Mouse (Mus musculus): ENCODE results near the gene Bcas3.

Gene Bcas3

GRCm38 (mm10) chr11:85737893-85738292 is 384.9 kb downstream of the Bcas3 start:
- no peak for DNase-seq (ENCODE audit: extremely low read depth, low read depth)

- no peak for DNase-seq (ENCODE audit: extremely low read depth, low read depth)
Measured at GRCm38 (mm10) chr11:85738585-85738984, 385.6 kb downstream of the Bcas3 start.

DNA sequence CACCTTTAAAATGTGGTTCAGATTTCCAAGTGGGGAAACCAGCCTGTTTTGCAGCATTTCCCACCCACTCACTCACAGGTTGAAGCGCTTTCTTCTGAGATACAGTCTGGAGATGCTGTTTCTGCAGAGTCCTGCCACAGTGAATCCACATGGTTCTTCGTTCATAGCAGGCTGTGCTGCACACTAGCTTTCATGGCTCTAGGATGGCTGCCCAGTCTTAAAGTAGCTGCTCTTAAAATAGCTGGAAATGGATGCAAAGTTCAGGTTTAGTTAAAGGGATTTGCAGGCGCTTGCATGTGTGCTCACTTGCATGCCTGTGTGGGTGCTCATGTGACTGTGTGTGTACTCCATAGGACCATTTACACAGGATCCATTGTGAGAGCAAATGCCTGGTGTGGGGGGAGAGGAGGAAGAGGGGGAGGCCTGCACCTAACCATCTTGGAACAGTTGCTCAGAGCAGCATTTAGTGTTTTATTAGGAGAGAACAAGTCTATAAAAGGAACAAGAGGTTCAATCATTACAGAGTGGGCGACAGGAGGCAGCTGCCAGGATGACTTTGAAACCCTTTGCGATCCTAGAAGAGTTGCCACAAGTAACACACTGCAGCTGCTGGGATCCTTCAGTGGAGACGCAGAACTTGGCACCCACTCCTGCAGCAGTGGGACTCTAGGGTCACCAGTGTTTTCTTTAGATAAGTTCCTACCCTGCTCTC is 386.5 kb downstream of the Bcas3 start:
- DNase-seq (ENCODE audit: extremely low read depth, low read depth) = no peak

DNA sequence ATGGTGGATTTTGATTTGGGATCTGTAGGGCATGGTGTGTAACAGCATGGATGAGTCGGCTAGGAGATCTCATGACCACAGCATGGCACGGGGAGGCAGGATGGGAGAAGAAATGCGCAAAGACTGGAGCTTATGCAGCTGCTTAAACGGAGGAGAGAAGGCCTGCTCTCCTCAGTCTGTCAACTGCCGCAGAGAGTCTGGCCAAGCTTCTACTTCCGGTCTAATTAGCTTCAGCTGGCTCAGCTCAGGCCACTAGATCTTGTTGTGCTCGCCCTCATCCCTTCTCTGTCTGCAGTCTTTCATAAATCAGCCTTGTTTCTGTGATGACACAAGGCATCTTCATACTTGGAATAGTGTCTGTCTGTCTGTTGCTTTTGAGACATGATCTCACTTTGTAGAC is 393.4 kb downstream of the Bcas3 start:
- no peak for DNase-seq (ENCODE audit: extremely low read depth, low read depth)

DNA sequence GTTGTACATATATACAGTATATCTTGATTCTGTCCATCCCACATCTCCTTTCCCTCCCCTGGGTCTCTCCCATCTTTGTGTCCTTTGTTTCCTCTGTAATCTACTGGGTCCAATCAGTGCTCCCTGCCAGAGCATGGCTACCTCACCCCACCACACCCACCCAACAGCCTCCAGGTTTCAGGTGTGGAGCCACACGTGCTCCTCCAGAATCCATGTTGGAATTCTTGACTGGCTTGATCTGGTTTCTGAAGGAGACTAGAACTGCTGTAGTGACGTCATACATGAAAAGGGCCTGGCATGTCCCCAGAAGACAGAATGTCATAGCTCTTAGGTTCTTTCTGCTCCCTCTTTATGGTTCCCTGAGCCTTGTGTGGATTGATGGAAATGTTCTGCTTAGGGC is 395.9 kb downstream of the Bcas3 start:
- no peak for DNase-seq (ENCODE audit: extremely low read depth, low read depth)

- DNase-seq (ENCODE audit: extremely low read depth, low read depth) = no peak
Measured at GRCm38 (mm10) chr11:85751171-85751570, 398.2 kb downstream of the Bcas3 start.

- no peak for DNase-seq (ENCODE audit: extremely low read depth, low read depth)
Measured at GRCm38 (mm10) chr11:85754631-85755502, 401.9 kb downstream of the Bcas3 start.

GRCm38 (mm10) chr11:85755503-85756044 is 402.6 kb downstream of the Bcas3 start:
- no peak for DNase-seq (ENCODE audit: extremely low read depth, low read depth)

DNA sequence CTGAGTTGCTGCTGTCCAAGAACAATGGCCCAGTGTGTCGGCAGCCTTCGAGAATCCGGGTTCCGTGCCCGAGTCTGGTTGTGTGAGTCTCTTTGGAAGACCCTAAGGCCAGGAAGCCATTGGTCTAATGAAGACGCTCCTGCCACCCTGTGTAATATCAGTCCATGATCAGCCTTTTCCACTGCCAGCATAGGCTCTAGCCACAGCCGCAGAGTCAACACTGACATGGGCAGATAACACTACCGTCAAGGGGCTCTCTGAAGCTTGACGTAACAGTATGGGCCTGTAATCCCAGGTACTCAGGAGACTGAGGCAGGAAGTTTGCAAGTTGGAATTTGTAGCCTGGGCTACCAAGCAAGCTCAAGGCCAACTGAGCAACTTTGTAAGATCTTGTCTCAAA is 405.9 kb downstream of the Bcas3 start:
- no peak for DNase-seq (ENCODE audit: extremely low read depth, low read depth)

DNA sequence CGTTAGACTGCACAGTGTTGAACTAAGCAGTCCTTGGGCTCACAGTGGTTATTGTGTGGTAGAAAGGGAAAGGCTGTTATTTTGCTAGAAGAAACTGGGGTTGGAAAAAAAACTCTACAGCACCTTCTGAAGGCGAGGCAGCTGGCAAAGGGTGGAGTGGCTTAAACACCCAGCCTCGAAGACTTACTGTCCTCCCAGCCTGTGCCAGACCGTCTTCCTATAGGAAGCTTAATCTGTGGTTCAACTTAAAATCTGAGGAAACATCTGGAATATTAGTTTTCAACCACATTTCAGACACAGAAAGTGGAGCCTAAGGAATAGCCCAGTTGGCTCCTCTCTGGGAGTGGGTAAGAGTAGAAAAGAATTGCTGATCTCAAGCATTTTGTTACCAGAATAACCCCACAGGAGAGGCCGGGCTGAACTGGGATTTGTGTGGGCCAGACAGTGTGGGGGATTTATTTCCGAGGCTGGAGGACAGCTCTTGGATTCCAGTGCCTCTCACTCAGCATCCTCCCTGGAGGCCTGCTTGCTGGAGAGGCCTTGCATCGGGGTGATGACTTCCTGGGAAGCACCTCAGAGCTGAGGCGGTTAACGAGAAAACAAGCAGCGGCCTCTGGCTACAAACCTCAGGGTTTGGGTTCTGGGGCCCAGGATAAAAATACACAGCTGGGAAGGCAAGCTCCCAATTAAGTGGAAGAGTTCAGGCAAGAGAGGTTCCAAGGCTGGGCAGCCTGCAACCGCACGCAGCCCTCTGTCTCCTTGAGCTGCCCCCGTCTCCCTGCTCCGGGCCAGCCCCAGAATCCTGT is 406.9 kb downstream of the Bcas3 start:
- no peak for DNase-seq (ENCODE audit: extremely low read depth, low read depth)

DNA sequence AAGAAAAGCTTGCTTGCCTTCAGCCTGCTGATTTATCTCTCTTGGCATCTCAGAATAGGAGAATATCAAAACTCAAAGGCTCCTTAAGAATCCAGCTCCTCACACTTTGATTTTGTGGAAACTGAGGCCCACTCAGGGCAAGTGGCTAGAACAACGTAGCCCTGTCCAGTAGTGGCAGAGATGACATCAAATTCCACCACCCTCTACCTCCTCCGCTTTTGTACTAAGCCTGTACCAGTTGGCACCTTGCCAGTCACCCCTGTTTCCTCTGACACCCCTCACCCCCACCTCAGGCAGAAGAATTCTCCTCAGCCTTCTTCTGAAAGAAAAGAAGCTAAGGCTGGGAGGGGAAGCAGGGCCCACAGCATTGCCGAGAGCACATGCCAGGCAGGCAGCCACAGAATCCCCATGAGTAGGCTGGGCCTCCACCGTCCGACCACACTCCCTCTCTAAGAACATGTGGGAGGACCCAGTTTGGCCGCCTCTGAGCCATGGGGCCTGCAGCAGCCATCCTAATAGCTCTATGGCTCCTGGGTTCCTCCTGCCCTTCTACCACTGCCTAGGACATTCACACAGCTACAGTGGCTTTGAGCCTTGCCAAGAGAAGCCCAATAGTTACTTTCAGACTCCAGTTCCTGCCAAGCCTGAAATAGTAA is 407.6 kb downstream of the Bcas3 start:
- no peak for DNase-seq (ENCODE audit: extremely low read depth, low read depth)

DNA sequence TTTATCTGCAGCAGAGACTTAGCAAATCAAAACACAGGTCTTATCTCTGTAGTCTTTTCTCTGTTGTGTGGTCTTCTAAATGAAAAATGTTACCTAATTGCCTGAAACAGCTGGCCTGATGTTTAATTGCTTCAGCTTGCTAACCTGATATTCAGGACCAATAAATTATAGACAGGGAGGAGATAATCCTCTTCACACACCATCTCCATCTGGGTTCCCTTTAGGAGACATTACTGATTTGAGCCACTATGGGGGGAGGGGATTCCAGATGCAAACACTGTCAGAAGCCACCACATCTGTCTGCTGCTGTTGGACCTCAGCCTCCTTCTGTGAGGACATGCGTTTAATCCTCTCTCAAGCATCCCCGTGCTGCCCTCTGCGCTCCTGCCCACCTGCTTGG is 408.2 kb downstream of the Bcas3 start:
- DNase-seq (ENCODE audit: extremely low read depth, low read depth) = no peak

DNA sequence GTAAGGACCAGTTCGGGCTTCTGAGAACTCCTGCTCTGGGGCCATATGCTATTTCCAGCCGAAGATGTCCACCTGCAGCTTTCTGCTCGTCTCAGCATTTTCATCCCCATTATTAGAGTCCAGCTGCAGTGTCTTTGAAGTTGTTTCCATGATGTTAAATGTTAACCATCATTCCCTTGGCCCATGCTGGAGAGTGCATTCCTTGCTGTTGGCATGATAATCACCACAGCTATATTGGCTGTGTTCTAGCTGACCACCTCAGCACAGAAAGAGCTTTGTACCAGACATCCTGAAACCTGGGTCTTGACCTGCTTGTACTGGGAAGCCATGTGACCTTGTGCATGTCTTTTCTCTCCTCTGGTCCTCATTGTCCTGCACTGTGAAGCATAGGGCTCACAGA is 410.7 kb downstream of the Bcas3 start:
- no peak for DNase-seq (ENCODE audit: extremely low read depth, low read depth)

- no peak for DNase-seq (ENCODE audit: extremely low read depth, low read depth)
Measured at GRCm38 (mm10) chr11:85766106-85766723, 413.2 kb downstream of the Bcas3 start.

DNA sequence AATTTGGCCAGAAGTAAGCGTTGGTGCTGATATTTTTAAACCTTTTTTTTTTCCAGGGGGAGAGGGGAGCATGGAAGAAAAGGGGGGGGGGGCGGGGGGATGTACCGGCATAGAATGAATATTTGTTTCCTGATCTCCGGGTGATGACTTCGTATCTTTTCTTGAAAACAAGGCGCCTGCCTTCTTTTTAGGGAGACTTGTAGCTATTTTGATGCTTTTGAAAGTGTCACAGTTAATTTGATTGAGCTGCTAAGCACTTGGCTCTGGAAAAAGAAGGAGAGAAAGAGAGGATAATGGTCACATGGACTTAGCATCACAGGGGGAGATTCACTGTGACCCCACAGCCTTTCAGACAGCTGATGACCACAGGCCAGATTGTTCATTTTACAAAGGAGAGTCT is 413.8 kb downstream of the Bcas3 start:
- no peak for DNase-seq (ENCODE audit: extremely low read depth, low read depth)

DNA sequence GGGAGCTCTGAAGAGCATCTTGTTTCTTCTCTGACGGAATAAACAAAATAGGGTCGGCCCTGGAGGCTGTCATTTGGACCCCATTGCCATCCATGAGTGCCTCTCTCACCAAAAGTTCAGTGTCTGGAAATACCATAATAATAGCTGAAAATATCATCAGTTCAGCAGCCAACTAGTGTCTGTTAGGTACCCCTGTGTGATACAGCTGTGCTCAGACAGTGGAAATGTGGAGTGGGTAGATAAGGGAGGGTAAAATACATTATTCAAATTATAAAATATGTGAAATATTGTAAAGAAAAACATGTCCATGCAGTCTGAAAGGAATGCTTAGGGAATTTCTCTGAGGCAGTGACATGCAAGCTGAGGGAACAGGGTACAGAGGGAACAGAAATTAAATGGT is 416.8 kb downstream of the Bcas3 start:
- DNase-seq (ENCODE audit: extremely low read depth, low read depth) = no peak

GRCm38 (mm10) chr11:85773391-85773790 is 420.4 kb downstream of the Bcas3 start:
- no peak for DNase-seq (ENCODE audit: extremely low read depth, low read depth)

GRCm38 (mm10) chr11:85774707-85775106 is 421.7 kb downstream of the Bcas3 start:
- no peak for DNase-seq (ENCODE audit: extremely low read depth, low read depth)

GRCm38 (mm10) chr11:85775492-85775891 is 422.5 kb downstream of the Bcas3 start:
- DNase-seq (ENCODE audit: extremely low read depth, low read depth) = no peak

DNA sequence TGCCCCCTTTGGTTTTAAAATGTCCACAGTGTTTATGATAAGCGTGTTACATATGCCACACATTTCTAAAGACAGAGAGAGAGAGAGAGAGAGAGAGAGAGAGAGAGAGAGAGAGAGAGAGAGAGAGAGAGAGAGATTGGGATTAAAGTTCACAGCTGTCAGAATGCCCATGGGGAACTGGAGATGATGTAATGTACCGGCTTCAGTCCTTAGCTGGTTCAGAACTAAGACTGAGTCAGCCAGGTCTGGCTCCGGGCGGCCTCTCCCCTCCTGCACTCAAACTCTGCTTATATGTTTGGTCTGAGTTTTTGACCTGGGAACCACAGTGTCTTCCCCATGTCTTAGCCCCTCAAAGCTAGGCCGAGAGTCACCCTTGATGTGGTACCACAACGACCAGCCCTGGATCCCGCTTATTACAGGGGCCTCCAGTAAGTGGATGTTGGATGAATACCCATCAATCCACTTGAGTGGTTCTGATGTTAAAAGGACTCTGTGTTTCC is 423.9 kb downstream of the Bcas3 start:
- DNase-seq (ENCODE audit: extremely low read depth, low read depth) = no peak

Data from MEL-GATA-1-ER (cell line).